Mouse (Mus musculus): ENCODE data around the gene Pagr1a. TPM values are rescaled to one million over a fixed set of nuclear protein-coding genes. Genes with fewer than 3 reads are reported as not detected.

Pagr1a gene
- polyA plus RNA-seq, 1 experiment from 2014 or later: 25.1 TPM

- peak within 1 kb of the TSS; percentile 98 for H3K4me2 ChIP-seq (ENCODE audit: low read length)
- H3K4me1 ChIP-seq (ENCODE audit: control insufficient read depth, insufficient read depth, low read length): peaks cover 28% of the 10 kb centered on the region
- peak within 1 kb of the TSS; percentile 97 for H3K4me3 ChIP-seq (ENCODE audit: low read depth, low read length)
- H3K36me3 ChIP-seq (ENCODE audit: control insufficient read depth, insufficient read depth, low read length): peaks cover 56% of the 10 kb centered on the region
- H3K9me3 ChIP-seq (replicated peaks; ENCODE audit: control insufficient read depth, low read length): no peaks in the 10 kb centered on the region
- DNase-seq (ENCODE audit: low spot score) (peak; percentile 100), ATAC-seq (peak; percentile 94)
- WGBS: under 1% methylated on average over 49 of the region's 63 CpGs
- H3K27ac ChIP-seq (ENCODE audit: low read depth, low read length): peak within 1 kb of the TSS; percentile 99
- H3K27me3 ChIP-seq (replicated peaks; ENCODE audit: control insufficient read depth, insufficient read depth, low read length): no peaks in the 10 kb centered on the region
- H3K9ac ChIP-seq (ENCODE audit: low read length): peak within 1 kb of the TSS; percentile 99
These were observed 10.0 kb upstream of the Pagr1a start, which contains the start of gene Maz for GRCm38 (mm10) chr7:127026984-127027726. TSS of gene Maz (minus strand) at chr7:127027037.

DNA sequence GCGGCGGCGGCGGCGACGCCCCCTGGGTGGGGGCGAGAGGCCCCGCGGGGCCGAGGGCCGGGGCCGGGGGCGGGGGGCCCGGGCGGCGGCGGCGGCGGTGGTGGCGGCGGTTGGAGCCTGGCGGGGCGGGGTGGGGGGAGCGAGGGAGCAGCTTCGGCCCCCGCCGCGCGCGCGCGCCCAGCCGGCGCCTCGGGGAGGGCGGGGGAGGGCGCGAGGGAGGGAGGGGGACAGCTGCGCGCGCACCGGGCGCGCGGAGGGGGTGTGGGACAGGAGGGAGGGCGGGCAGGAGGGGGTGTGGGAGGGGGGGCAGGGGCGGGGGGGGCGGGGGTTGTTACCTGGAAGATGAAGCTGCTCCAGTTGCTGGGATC is 9.4 kb upstream of the Pagr1a start:
- DNase-seq (ENCODE audit: low spot score) (no peak), ATAC-seq (no peak)
- Histone ChIP-seq H3K27me3 (replicated peaks; ENCODE audit: control insufficient read depth, insufficient read depth, low read length) (no peaks in the 10 kb centered on the region), H3K36me3 (ENCODE audit: control insufficient read depth, insufficient read depth, low read length) (peaks cover 56% of the 10 kb centered on the region), H3K4me1 (ENCODE audit: control insufficient read depth, insufficient read depth, low read length) (peaks cover 28% of the 10 kb centered on the region), H3K27ac (ENCODE audit: low read depth, low read length) (peak overlapping the region; percentile 99), H3K4me3 (ENCODE audit: low read depth, low read length) (peak overlapping the region; percentile 97), H3K9ac (ENCODE audit: low read length) (peak overlapping the region; percentile 99), H3K9me3 (replicated peaks; ENCODE audit: control insufficient read depth, low read length) (no peaks in the 10 kb centered on the region), H3K4me2 (ENCODE audit: low read length) (peak overlapping the region; percentile 98; the same call in 1 of the 2 replicates)
- under 1% methylated on average over 21 of the region's 48 CpGs for WGBS

DNA sequence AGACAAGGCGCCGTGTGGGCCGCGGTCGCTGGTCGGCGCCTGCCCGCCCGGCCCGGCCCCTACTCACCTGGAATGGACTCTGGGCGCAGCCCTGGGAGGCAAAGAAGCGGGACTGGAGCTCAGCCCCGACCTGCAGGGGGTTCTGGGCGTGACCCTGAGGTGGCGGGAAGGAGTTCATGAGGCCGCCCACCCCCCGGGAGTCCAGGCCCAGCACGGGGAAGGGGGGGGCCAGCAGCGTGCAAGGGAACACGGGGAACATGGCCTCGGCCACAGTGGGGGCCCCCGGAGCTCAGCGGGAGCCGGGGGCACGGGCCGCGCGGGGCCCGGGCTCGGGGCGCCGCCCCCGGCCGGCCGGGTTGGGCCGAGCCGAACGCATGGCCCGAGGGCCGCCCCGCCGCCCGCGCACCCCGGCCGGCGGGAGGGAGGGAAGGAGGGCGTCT is 9.0 kb upstream of the Pagr1a start:
- 0% methylated on average over 30 of the region's 48 CpGs for WGBS
- Histone ChIP-seq H3K9me3 (replicated peaks; ENCODE audit: control insufficient read depth, low read length) (no peaks in the 10 kb centered on the region), H3K4me1 (ENCODE audit: control insufficient read depth, insufficient read depth, low read length) (peaks cover 32% of the 10 kb centered on the region), H3K4me3 (ENCODE audit: low read depth, low read length) (peak overlapping the region; percentile 97), H3K9ac (ENCODE audit: low read length) (peak overlapping the region; percentile 99), H3K36me3 (ENCODE audit: control insufficient read depth, insufficient read depth, low read length) (peaks cover 54% of the 10 kb centered on the region), H3K27me3 (replicated peaks; ENCODE audit: control insufficient read depth, insufficient read depth, low read length) (no peaks in the 10 kb centered on the region), H3K4me2 (ENCODE audit: low read length) (peak overlapping the region; percentile 98), H3K27ac (ENCODE audit: low read depth, low read length) (peak overlapping the region; percentile 99)
- ATAC-seq (peak; percentile 10), DNase-seq (ENCODE audit: low spot score) (peak; percentile 64)

DNA sequence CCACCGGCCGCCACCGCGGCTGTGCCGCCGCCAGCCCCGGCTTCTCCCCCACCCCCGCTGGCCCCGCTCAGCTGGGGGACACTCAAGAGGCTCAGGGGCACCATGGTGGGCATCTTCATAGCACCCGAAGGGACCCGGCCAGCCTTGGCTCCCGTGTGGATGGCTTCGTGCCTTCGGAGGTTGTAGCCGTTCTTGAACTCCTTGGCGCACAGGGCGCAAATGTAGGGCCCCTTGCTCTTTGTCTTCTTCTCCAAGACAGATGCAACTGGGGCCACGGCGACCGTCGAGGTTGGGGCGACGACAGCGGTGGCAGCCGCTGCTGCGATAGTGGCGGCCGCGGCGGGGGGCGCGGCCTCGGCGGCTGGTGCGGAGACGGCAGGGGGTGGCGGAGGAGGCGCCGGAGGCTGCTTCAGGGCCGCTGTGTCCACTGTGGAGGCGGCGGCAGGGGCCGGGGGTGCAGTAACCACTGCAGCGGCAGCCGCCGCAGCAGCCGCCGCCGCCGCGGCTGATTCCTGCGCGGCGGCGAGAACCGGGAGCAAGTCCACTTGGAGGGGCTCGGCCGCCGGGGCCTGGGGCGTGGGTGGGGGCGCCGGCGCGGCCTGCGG is 8.5 kb upstream of the Pagr1a start:
- peak; percentile 39 for DNase-seq (ENCODE audit: low spot score)
- Histone ChIP-seq H3K27ac (ENCODE audit: low read depth, low read length) (peak overlapping the region; percentile 99), H3K4me2 (ENCODE audit: low read length) (peak overlapping the region; percentile 98), H3K9me3 (replicated peaks; ENCODE audit: control insufficient read depth, low read length) (no peaks in the 10 kb centered on the region), H3K9ac (ENCODE audit: low read length) (peak overlapping the region; percentile 99), H3K36me3 (ENCODE audit: control insufficient read depth, insufficient read depth, low read length) (peaks cover 49% of the 10 kb centered on the region), H3K27me3 (replicated peaks; ENCODE audit: control insufficient read depth, insufficient read depth, low read length) (no peaks in the 10 kb centered on the region), H3K4me3 (ENCODE audit: low read depth, low read length) (peak overlapping the region; percentile 97), H3K4me1 (ENCODE audit: control insufficient read depth, insufficient read depth, low read length) (peaks cover 32% of the 10 kb centered on the region)
- no peak for ATAC-seq
- WGBS: under 1% methylated on average over 36 of the region's 65 CpGs

DNA sequence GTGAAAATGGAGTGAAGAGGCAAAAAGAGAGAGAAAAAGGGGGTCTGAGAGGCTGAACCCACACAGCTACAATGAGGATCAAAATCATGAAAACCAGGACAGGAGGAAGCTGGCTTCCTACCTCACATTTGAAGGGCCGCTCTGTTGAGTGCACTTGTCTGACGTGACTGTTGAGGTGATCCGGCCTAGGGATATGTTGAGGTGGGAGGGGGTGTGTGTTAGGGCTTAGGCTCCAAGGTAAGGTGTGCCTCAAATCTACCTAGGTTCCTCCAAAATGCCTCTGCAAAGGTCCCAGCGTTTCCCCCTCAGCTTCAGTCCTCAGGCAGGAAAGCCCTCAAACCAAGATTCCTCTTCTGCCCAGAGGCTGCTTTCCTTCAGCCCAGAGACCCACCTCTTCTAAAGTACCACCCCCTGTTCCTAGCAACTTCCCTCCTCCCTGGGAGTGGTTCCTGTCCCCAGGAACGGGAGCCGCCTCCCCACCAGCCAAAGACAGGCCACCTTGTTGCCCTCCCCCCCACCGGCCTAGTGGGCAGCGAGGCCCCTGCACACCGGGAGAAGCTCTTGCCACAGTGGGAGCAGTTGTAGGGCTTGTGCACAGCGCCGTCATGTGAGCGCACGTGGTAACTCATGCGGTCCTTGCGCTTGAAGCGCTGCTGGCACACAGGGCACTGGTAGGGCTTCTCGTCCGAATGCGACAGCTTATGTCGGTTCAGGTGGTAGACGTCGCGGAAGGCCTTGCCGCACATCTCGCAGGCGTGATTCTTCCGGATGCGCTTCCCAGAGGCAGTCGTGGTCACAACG is 7.8 kb upstream of the Pagr1a start:
- peak; percentile 91 for DNase-seq (ENCODE audit: low spot score)
- Histone ChIP-seq H3K27ac (ENCODE audit: low read depth, low read length) (peak overlapping the region; percentile 99), H3K36me3 (ENCODE audit: control insufficient read depth, insufficient read depth, low read length) (peaks cover 43% of the 10 kb centered on the region), H3K4me2 (ENCODE audit: low read length) (peak overlapping the region; percentile 98), H3K9ac (ENCODE audit: low read length) (peak overlapping the region; percentile 99), H3K27me3 (replicated peaks; ENCODE audit: control insufficient read depth, insufficient read depth, low read length) (no peaks in the 10 kb centered on the region), H3K9me3 (replicated peaks; ENCODE audit: control insufficient read depth, low read length) (no peaks in the 10 kb centered on the region), H3K4me1 (ENCODE audit: control insufficient read depth, insufficient read depth, low read length) (peaks cover 38% of the 10 kb centered on the region), H3K4me3 (ENCODE audit: low read depth, low read length) (peak overlapping the region; percentile 97)
- ATAC-seq: peak; percentile 43
- under 1% methylated on average over 30 of the region's 30 CpGs for WGBS

GRCm38 (mm10) chr7:127023896-127024690 is 6.9 kb upstream of the Pagr1a start:
- peaks cover 39% of the 10 kb centered on the region for H3K36me3 ChIP-seq (ENCODE audit: control insufficient read depth, insufficient read depth, low read length)
- peak overlapping the region; percentile 98 for H3K4me2 ChIP-seq (ENCODE audit: low read length)
- H3K27me3 ChIP-seq (replicated peaks; ENCODE audit: control insufficient read depth, insufficient read depth, low read length): no peaks in the 10 kb centered on the region
- no peaks in the 10 kb centered on the region for H3K9me3 ChIP-seq (replicated peaks; ENCODE audit: control insufficient read depth, low read length)
- DNase-seq (ENCODE audit: low spot score): no peak
- WGBS: 17% methylated on average over 19 of the region's 19 CpGs
- H3K27ac ChIP-seq (ENCODE audit: low read depth, low read length): peak overlapping the region; percentile 99
- H3K4me1 ChIP-seq (ENCODE audit: control insufficient read depth, insufficient read depth, low read length): peaks cover 39% of the 10 kb centered on the region
- peak overlapping the region; percentile 99 for H3K9ac ChIP-seq (ENCODE audit: low read length)
- peak overlapping the region; percentile 97 for H3K4me3 ChIP-seq (ENCODE audit: low read depth, low read length)
- ATAC-seq: no peak

GRCm38 (mm10) chr7:127023272-127023691 is 6.1 kb upstream of the Pagr1a start:
- no peaks in the 10 kb centered on the region for H3K27me3 ChIP-seq (replicated peaks; ENCODE audit: control insufficient read depth, insufficient read depth, low read length)
- H3K9me3 ChIP-seq (replicated peaks; ENCODE audit: control insufficient read depth, low read length): no peaks in the 10 kb centered on the region
- peak overlapping the region; percentile 46; the same call in 1 of the 2 replicates for H3K27ac ChIP-seq (ENCODE audit: low read depth, low read length)
- DNase-seq (ENCODE audit: low spot score) (no peak), ATAC-seq (no peak)
- H3K36me3 ChIP-seq (ENCODE audit: control insufficient read depth, insufficient read depth, low read length): peaks cover 36% of the 10 kb centered on the region
- WGBS: 69% methylated on average over 13 of the region's 13 CpGs
- H3K9ac ChIP-seq (ENCODE audit: low read length): peak overlapping the region; percentile 99
- peak overlapping the region; percentile 97 for H3K4me3 ChIP-seq (ENCODE audit: low read depth, low read length)
- peaks cover 41% of the 10 kb centered on the region for H3K4me1 ChIP-seq (ENCODE audit: control insufficient read depth, insufficient read depth, low read length)
- peak overlapping the region; percentile 98 for H3K4me2 ChIP-seq (ENCODE audit: low read length)

Data from forebrain, embryonic 14.5 days (tissue).